Mouse (Mus musculus) embryonic facial prominence, embryonic 10.5 days (tissue): ENCODE results near the gene Iqcf4. TPM values are rescaled to one million over a fixed set of nuclear protein-coding genes. Genes with fewer than 3 reads are reported as not detected.
"Not testable (repeated sequence)": the region's sequence is repeated elsewhere in the genome, so short reads cannot be mapped to it uniquely, and the experiment has no call there.

Experiments
- DNase-seq: peaks from one replicate; pipeline ENCODE4 v3.0.0-alpha.2; 2017; ENCODE audit warnings: low spot score
- H3K27ac ChIP-seq: fragments of 300-500 bp; sonication (generic); replicated peaks from 2 replicates; pipeline ENCODE4 v1.5.1; 2016; ENCODE audit warnings: mild to moderate bottlenecking
- H3K27me3 ChIP-seq: fragments of 300-500 bp; sonication (generic); replicated peaks from 2 replicates; pipeline ENCODE4 v1.6.1; 2016; ENCODE audit warnings: low read depth, mild to moderate bottlenecking; ENCODE audit not compliant: poor library complexity, severe bottlenecking
- H3K36me3 ChIP-seq: fragments of 300-500 bp; sonication (generic); replicated peaks from 2 replicates; pipeline ENCODE4 v1.6.1; 2016; ENCODE audit warnings: mild to moderate bottlenecking, moderate library complexity
- H3K4me1 ChIP-seq: fragments of 300-500 bp; sonication (generic); 2 replicates; pipeline ENCODE4 v1.6.1; 2016
- H3K4me3 ChIP-seq: fragments of 300-500 bp; sonication (generic); 2 replicates; pipeline ENCODE4 v1.5.1; 2016; ENCODE audit warnings: mild to moderate bottlenecking, moderate library complexity
- H3K9me3 ChIP-seq: fragments of 300-500 bp; sonication (generic); 2 replicates; pipeline ENCODE4 v1.6.1; 2016; ENCODE audit warnings: mild to moderate bottlenecking
- WGBS: fragments of 180-500 bp; shearing (Covaris S2); methylation state at CpG from one replicate; pipeline ENCODE4 v1.1.7; 2016; 5-methylcytosine and 5-hydroxymethylcytosine counted together
- polyA plus RNA-seq: library from polyadenylated mRNA; unstranded; fragments of >200 nt; fragmentation: Nextera tagmentation; extraction: Ambion mirVana; gene quantifications from 2 replicates; pipeline ENCODE4 v1.2.1, GENCODE M21; 2016

The Iqcf4 gene
- polyA plus RNA-seq = not detected in 2 replicates

- no peak within 1 kb of the TSS for H3K27ac ChIP-seq
- no peak for DNase-seq
- no peaks in the 10 kb centered on the region for H3K27me3 ChIP-seq
- H3K9me3 ChIP-seq = no peaks in the 10 kb centered on the region
- 90% methylated on average over 7 of the region's 7 CpGs for WGBS
- H3K4me3 ChIP-seq = no peak within 1 kb of the TSS
- H3K4me1 ChIP-seq = no peaks in the 10 kb centered on the region
- no peaks in the 10 kb centered on the region for H3K36me3 ChIP-seq
These were observed at the start of gene Iqcf4 for GRCm38 (mm10) chr9:106570896-106571295. TSS of gene Iqcf4 (minus strand) at chr9:106570996.

- no peak for DNase-seq
- Histone ChIP-seq H3K36me3 (no peaks in the 10 kb centered on the region), H3K27ac (no peak overlapping the region), H3K4me1 (no peaks in the 10 kb centered on the region), H3K4me3 (no peak overlapping the region), H3K27me3 (no peaks in the 10 kb centered on the region; the same call in 1 of the 2 replicates), H3K9me3 (peaks cover 5% of the 10 kb centered on the region; the same call in 1 of the 2 replicates)
- 87% methylated on average over 3 of the region's 3 CpGs for WGBS
These were observed 46.7 kb upstream of the Iqcf4 start for GRCm38 (mm10) chr9:106617496-106617895.

- H3K4me3 ChIP-seq = no peak overlapping the region
- WGBS = 84% methylated on average over 9 of the region's 9 CpGs
- no peak overlapping the region for H3K27ac ChIP-seq
- H3K9me3 ChIP-seq = peaks cover 5% of the 10 kb centered on the region; the same call in 1 of the 2 replicates
- no peaks in the 10 kb centered on the region for H3K4me1 ChIP-seq
- H3K36me3 ChIP-seq = no peaks in the 10 kb centered on the region
- H3K27me3 ChIP-seq = no peaks in the 10 kb centered on the region; the same call in 1 of the 2 replicates
- DNase-seq = no peak
These were observed 45.5 kb upstream of the Iqcf4 start for GRCm38 (mm10) chr9:106616306-106616705.

GRCm38 (mm10) chr9:106614616-106615015 lies 43.8 kb upstream of the Iqcf4 start:
- no peaks in the 10 kb centered on the region for H3K4me1 ChIP-seq
- WGBS = 50% methylated on average over 3 of the region's 3 CpGs
- no peak for DNase-seq

GRCm38 (mm10) chr9:106613951-106614350 lies 43.2 kb upstream of the Iqcf4 start:
- Histone ChIP-seq H3K9me3 (no peaks in the 10 kb centered on the region), H3K36me3 (no peaks in the 10 kb centered on the region), H3K27ac (no peak overlapping the region), H3K4me1 (no peaks in the 10 kb centered on the region), H3K4me3 (no peak overlapping the region), H3K27me3 (no peaks in the 10 kb centered on the region; the same call in 1 of the 2 replicates)
- 67% methylated on average over 2 of the region's 2 CpGs for WGBS
- no peak for DNase-seq

More at GRCm38 (mm10) chr9:106614616-106615015, 43.8 kb upstream of the Iqcf4 start:
- H3K27me3 ChIP-seq = no peaks in the 10 kb centered on the region; the same call in 1 of the 2 replicates
- H3K27ac ChIP-seq = no peak overlapping the region
- no peaks in the 10 kb centered on the region for H3K36me3 ChIP-seq
- H3K4me3 ChIP-seq = no peak overlapping the region
- H3K9me3 ChIP-seq = peaks cover 5% of the 10 kb centered on the region; the same call in 1 of the 2 replicates

- Histone ChIP-seq H3K4me3 (no peak overlapping the region), H3K4me1 (no peaks in the 10 kb centered on the region), H3K36me3 (no peaks in the 10 kb centered on the region), H3K9me3 (no peaks in the 10 kb centered on the region), H3K27me3 (no peaks in the 10 kb centered on the region; the same call in 1 of the 2 replicates), H3K27ac (no peak overlapping the region)
- DNase-seq = no peak
- 88% methylated on average over 4 of the region's 4 CpGs for WGBS
These were observed 39.9 kb upstream of the Iqcf4 start for GRCm38 (mm10) chr9:106610727-106611126.

GRCm38 (mm10) chr9:106600546-106600945 lies 29.8 kb upstream of the Iqcf4 start:
- no peaks in the 10 kb centered on the region for H3K36me3 ChIP-seq
- peak; percentile 64 for DNase-seq
- no peaks in the 10 kb centered on the region for H3K4me1 ChIP-seq
- H3K27ac ChIP-seq = no peak overlapping the region
- no peaks in the 10 kb centered on the region for H3K9me3 ChIP-seq
- no peak overlapping the region for H3K4me3 ChIP-seq
- no peaks in the 10 kb centered on the region for H3K27me3 ChIP-seq
- WGBS = 34% methylated on average over 8 of the region's 8 CpGs

- no peak overlapping the region for H3K27ac ChIP-seq
- H3K4me1 ChIP-seq = no peaks in the 10 kb centered on the region
- WGBS = 51% methylated on average over 7 of the region's 7 CpGs
These were observed 27.7 kb upstream of the Iqcf4 start for GRCm38 (mm10) chr9:106598466-106598865.

GRCm38 (mm10) chr9:106595836-106596235 lies 25.0 kb upstream of the Iqcf4 start:
- Histone ChIP-seq H3K36me3 (no peaks in the 10 kb centered on the region), H3K4me1 (no peaks in the 10 kb centered on the region), H3K4me3 (no peak overlapping the region), H3K9me3 (no peaks in the 10 kb centered on the region), H3K27me3 (no peaks in the 10 kb centered on the region), H3K27ac (no peak overlapping the region)
- WGBS = 71% methylated on average over 7 of the region's 7 CpGs
- DNase-seq = no peak

More at GRCm38 (mm10) chr9:106598466-106598865, 27.7 kb upstream of the Iqcf4 start:
- Histone ChIP-seq H3K4me3 (no peak overlapping the region), H3K36me3 (no peaks in the 10 kb centered on the region), H3K9me3 (no peaks in the 10 kb centered on the region), H3K27me3 (no peaks in the 10 kb centered on the region)
- no peak for DNase-seq

GRCm38 (mm10) chr9:106595402-106595801 lies 24.6 kb upstream of the Iqcf4 start:
- not testable (repeated sequence) for H3K9me3 ChIP-seq, H3K27ac ChIP-seq, H3K27me3 ChIP-seq, DNase-seq, H3K4me1 ChIP-seq, H3K36me3 ChIP-seq, H3K4me3 ChIP-seq
- WGBS = 29% methylated on average over 4 of the region's 4 CpGs

- WGBS = 90% methylated on average over 5 of the region's 5 CpGs
- Histone ChIP-seq H3K27me3 (no peaks in the 10 kb centered on the region), H3K4me1 (no peaks in the 10 kb centered on the region), H3K9me3 (no peaks in the 10 kb centered on the region), H3K27ac (no peak overlapping the region), H3K4me3 (no peak overlapping the region), H3K36me3 (no peaks in the 10 kb centered on the region)
- no peak for DNase-seq
These were observed 21.4 kb upstream of the Iqcf4 start for GRCm38 (mm10) chr9:106592158-106592557.

GRCm38 (mm10) chr9:106582552-106582951 lies 11.8 kb upstream of the Iqcf4 start:
- Histone ChIP-seq H3K9me3 (no peaks in the 10 kb centered on the region), H3K4me3 (no peak overlapping the region), H3K27ac (no peak overlapping the region), H3K4me1 (no peaks in the 10 kb centered on the region), H3K27me3 (no peaks in the 10 kb centered on the region), H3K36me3 (no peaks in the 10 kb centered on the region)
- WGBS = 86% methylated on average over 1 of the region's 1 CpGs
- no peak for DNase-seq

GRCm38 (mm10) chr9:106580016-106580415 lies 9.2 kb upstream of the Iqcf4 start:
- no peaks in the 10 kb centered on the region for H3K36me3 ChIP-seq
- no peak overlapping the region for H3K4me3 ChIP-seq
- H3K9me3 ChIP-seq = no peaks in the 10 kb centered on the region
- H3K27ac ChIP-seq = no peak overlapping the region
- no peaks in the 10 kb centered on the region for H3K4me1 ChIP-seq
- WGBS = 82% methylated on average over 7 of the region's 7 CpGs
- no peak for DNase-seq
- no peaks in the 10 kb centered on the region for H3K27me3 ChIP-seq
